Mouse (Mus musculus) frontal cortex, postnatal 14 days (tissue): ENCODE measurements at regions not wholly inside any gene's neighbourhood (a gene's known extent, or its start where the extent isn't known, plus 50 kb on each side); places are given as distances from the start of the nearest gene placed in this dataset.

Experiments used
- DNase-seq, 2 experiments: peaks; one replicate each; pipeline ENCODE4 v3.0.0; 2022; ENCODE audit warnings: low spot score in 2 of 2

DNA sequence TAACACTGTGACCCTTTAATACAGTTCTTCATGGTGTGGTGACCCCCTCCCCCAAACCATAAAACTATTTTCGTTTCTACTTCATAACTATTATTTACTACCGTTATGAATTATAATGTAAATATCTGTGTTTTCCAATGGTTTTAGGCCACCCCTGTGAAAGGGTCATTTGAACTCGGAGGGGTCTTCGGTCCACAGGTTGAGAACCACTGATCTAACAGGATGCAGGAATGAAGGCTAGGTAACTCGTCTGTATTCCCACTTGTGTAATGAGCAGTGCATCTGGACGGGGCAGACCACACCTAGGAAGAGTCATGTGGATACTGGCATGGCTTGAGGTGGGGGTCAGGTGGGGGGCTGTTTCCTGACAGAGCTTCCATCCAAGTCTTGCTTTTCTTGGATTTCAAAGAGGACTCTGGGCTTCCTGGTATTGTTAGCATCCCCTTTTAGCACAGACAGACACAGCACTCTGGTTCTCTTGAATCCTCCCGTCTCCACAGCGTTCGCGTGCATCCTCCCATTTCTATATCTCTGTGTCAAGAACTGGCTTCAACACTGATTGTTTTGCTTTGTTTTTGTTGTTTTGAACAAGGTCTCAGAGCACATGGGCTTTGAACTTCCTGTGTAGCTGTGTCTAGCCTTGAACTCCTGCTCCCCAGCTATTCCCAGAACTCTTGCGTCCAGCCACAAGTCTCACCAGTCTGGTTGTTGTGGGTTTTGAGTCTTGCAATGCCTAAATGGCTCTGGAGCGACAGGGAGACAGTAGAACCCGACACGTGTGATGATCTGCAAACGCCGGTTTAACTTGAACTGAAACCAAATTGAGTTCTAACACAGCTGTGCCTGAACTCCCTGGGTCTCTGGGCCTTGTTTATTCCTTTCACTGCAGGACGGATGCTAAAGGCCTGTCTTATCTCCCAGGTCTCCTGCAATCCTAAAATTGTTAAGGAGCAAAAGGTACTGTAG lies 75.4 kb upstream of the Ralgps2 start:
- no peak for DNase-seq

DNA sequence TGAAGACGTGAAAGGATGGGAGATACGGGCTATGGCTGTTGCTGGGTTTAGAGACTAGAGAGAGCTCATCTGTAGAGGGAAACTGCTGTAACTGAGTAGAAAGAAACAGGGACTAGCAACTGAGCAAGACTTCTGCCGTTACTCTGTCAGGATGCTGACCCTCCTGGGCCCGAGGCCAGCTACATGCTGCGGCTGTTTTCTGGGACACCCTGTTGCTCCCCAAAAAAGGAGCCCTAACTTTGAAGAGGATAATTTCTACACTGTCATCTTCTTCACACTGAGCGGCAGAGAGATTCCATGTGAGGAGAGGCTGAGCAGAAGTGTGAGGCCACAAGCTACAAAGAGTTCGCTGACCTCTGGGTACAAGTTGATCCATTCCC lies 74.2 kb upstream of the Ralgps2 start:
- no peak for DNase-seq

GRCm38 (mm10) chr1:157012950-157013668 lies 73.7 kb upstream of the Ralgps2 start:
- no peak for DNase-seq

GRCm38 (mm10) chr1:157011226-157011625 lies 71.8 kb upstream of the Ralgps2 start:
- DNase-seq: no peak

DNA sequence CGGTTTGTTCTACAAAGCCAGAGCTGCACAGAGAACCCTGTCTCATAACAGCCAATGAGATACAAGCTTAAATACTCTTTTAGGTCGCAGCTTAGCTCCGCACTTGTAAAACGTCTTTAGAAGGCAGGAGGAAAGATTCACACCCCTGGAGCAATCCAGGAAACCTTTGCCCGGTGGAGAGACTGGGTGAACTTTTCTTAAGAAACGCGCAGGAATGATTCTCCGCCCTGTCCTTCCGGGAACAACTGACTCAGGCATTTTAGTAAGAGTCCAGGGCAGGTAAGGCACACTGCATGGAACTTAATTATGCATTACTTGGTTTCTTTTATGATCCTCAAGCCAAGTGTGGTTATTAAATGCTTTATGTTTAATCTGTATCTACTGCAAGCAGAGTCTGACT lies 70.0 kb upstream of the Ralgps2 start:
- no peak for DNase-seq

- DNase-seq: no peak
Observed at GRCm38 (mm10) chr1:157007891-157008730, 68.7 kb upstream of the Ralgps2 start.

GRCm38 (mm10) chr1:157004312-157005074 lies 65.1 kb upstream of the Ralgps2 start:
- no peak for DNase-seq

GRCm38 (mm10) chr1:157003034-157003433 lies 63.6 kb upstream of the Ralgps2 start:
- DNase-seq: no peak

GRCm38 (mm10) chr1:157002258-157002657 lies 62.8 kb upstream of the Ralgps2 start:
- DNase-seq: no peak

DNA sequence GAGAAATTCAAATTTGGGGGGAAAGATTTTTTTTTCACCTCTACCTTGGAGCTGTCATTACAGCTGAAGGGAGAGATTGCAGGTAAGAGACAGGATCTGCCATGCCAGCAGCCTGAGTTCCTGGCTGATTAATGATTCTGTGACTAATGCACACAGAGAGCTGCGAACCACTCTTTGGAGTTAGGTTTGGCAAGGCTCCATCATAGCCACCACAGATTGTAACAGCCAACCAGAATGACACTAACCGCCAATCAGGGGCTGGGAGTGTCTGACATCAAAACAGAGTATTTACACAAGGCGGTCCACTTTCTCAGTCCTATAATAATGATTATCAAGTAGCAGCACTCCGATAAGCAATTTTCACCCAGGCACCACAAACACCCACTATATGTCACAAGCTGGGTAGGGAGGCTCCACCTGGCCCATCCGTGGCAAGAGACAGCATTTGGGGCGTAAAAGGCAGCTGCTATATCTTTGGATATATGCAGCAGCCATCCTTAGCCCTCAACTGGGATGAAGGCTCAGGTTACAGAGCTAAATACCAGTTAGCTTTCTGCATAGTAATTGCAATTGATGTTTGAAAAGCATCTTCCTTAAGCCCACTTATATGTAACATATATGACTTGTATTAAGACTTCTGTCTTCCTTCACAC lies 61.7 kb upstream of the Ralgps2 start:
- DNase-seq: no peak

DNA sequence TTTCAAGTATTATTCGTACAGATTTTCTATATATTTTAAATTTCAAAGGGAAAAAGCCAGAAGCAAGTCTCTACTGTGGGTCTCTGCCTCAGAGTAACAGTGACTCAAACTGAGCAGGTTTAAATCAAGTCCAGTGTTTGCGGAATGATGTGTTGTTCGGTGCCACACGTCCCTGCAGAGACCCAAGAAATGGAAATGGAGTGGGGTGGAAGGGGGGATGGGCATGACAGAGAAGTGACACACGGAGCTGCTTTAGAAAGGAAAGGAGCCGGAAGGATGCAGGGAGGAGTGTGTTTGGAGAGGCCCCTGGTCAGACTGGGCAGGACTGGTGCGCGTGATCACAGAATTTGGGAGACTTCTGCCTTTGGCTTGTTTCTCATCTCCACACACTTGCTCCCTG lies 60.5 kb upstream of the Ralgps2 start:
- DNase-seq: no peak

DNA sequence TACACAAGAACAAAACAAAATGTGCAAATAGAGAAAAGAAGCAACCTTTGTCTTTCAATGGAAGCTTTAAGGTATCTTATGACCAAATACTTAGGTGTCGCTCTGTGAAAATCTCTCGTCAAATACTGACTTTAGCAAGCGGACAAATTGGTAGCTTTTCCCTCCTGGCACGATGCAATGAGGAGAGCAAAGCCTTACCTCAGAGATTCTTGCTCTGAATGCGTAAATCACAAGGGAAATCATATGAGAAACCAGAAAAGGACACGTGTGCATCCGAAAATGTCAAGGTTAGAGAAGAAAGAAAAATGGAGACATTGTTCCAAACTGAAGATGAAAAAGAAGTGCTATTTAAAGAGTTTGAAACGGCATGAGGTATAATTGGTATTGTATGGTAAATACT lies 59.8 kb upstream of the Ralgps2 start:
- no peak for DNase-seq

GRCm38 (mm10) chr1:156997476-156998305 lies 58.3 kb upstream of the Ralgps2 start:
- DNase-seq: no peak

- no peak for DNase-seq
Observed at GRCm38 (mm10) chr1:156997033-156997432, 57.6 kb upstream of the Ralgps2 start.

- no peak for DNase-seq
Observed at GRCm38 (mm10) chr1:156996084-156996880, 56.9 kb upstream of the Ralgps2 start.

DNA sequence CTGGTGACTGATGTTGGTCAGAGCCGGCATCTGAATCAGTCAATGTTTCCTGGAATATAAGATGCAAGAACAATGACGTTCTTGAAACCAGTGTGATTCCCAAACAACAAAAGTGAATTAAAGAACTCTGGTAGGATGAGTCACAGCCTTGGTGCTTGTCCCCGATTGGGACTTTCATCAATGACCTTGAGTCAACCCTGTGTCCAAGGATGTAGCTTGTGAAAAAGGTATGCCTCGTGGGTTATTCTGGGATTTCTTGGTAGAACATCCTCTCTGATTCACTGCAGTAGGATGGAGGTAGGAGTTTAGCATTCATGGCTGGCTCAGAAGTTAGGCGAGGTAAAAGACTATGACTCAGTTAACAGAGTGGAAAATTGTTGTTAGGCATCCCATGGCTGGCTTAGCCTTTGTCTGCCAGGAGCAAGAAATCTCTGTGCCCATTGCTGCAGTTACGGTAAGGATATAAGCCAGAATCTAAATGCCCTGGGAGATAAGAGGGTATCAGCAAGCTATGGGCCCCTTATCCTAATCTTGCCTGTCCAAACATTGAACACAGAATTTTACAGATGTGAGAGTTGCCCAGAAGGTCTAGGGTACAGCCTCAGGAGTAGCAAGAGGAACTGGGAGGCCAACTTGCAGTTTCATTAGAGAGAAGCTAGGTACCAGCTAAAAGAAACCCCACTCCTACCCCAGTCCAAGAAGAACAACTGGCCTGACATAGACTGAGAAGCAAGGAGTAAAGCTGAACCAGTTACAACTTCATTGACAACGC lies 55.9 kb upstream of the Ralgps2 start:
- DNase-seq: no peak

DNA sequence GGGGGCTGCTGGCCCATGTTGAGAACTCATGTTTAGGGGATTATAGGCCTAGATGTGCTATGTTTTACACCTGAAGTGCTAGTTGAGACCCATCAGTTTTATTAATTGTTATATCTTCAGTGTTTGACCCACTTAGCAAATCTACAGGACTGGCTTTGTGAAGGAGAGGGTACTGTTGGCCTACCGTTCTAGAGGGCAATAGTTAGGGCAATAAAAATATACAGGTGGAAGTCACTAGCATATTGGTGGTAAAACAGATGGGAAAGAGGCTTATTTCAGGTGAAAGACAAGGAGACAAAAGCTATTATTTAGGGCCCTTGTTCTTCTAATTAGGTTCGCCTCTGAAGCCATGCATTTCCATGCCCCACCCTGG lies 55.2 kb upstream of the Ralgps2 start:
- DNase-seq: no peak

DNA sequence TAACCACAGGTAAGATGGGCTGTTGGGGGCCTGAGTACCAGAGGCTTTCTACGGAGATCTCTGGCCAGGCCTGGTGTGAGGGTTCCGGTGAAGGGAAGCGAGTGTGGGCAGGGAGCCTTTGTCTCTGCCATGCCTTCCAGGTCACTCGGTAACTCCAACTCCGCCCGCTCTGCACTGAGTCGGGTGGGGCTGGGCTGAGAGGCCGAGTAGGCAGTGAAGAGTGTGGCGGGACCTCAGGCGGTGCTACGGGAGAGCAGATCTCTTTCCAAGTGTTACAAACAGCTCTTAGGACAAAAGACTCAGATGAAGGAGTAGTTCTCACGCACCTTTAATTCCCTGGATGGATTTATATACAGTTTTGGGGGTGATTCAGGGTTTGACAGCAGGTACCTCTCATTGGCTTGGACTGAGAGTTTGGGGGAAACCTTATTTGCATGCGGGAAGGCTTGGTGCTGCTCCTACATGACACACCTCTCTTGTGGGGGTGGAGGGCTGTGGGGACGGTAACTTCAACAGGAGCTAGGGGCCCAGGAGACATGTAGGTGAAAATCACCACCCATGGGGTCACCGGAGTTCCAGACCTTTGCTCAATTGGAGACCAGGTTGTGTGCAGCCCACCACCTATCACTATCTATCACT lies 54.7 kb upstream of the Ralgps2 start:
- no peak for DNase-seq
